13 mouse cellular contexts compared by ENCODE assay signal in the genomic region with DNA sequence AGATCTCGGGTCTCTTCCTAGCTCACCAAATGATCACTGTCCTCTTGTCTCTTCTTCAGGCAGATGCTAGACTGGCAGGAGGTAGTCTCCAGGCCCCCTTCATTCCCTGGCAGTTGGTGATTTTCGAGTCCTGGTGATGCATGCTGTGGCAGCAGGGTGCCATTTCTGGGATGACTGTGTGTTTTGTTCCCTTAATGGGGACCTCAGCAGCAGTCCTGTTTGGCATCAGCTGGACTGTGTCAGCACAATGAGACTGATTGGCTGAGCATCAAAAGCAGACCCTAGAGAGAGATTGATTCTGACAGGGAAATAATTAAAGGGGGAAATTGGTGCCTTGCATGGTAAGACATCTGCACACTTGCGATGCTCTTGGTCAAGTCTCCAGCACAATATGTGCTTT. TPM values are rescaled to one million over a fixed set of nuclear protein-coding genes. Genes with fewer than 3 reads are reported as not detected.
DNase-seq lines count a peak whose midpoint lies in the region; ATAC-seq and TF ChIP-seq lines count a peak whose summit lies in the region.
"Had no signal": no experiment of that assay in that cellular context is flagged by ENCODE, and none has a peak within 500 bp of the region (broad histone marks: within the 10 kb centered on the region; RNA-seq: fewer than 3 reads in every experiment).

No protein-coding gene starts in this region.

- H3K9me3 ChIP-seq in hindbrain, embryonic 11.5 days (ENCODE audit: control insufficient read depth, low read length) = no peaks in the 10 kb centered on the region
- no peaks in the 10 kb centered on the region for H3K9me3 ChIP-seq in midbrain, embryonic 15.5 days
- H3K9me3 ChIP-seq: limb, embryonic 10.5 days; lung, embryonic 15.5 days had no signal

- intact Hi-C loops in heart, postnatal 14 days (cut with DNase I) = no loop called here
- intact Hi-C loops in heart, adult 2 months (cut with DNase I) = no loop called here

- no peak for TF ChIP-seq POLR2A in heart, adult 2 months (IDR thresholded peaks at IDR 0.05; ENCODE audit: insufficient read depth, low read depth, low read length)

- TF ChIP-seq EP300 in heart, adult 2 months (IDR thresholded peaks at IDR 0.05; ENCODE audit: insufficient read depth, low read depth, low read length) = no peak

- 0 out of 2 replicates have a peak, but pooled peaks cover 2% of the 10 kb centered on the region for H3K27me3 ChIP-seq in hindbrain, embryonic 11.5 days (ENCODE audit: control insufficient read depth, insufficient read depth, low read length)
- no peaks in the 10 kb centered on the region for H3K27me3 ChIP-seq in midbrain, embryonic 15.5 days (replicated peaks)
- H3K27me3 ChIP-seq in heart, adult 2 months (ENCODE audit: control insufficient read depth, insufficient read depth, low read length) = no peaks in the 10 kb centered on the region
- H3K27me3 ChIP-seq: lung, embryonic 15.5 days had no signal

- H3K4me2 ChIP-seq in hindbrain, embryonic 11.5 days (replicated peaks; ENCODE audit: low read depth, low read length) = no peak overlapping the region
- no peak overlapping the region for H3K4me2 ChIP-seq in midbrain, embryonic 15.5 days
- H3K4me2 ChIP-seq: lung, embryonic 15.5 days had no signal

- peak overlapping the region; percentile 47 for H3K27ac ChIP-seq in hindbrain, embryonic 11.5 days (ENCODE audit: low read depth, low read length)
- H3K27ac ChIP-seq in midbrain, embryonic 15.5 days = peak overlapping the region; percentile 13; the same call in 1 of the 2 replicates
- H3K27ac ChIP-seq in heart, adult 2 months = no peak overlapping the region
- H3K27ac ChIP-seq: limb, embryonic 10.5 days; lung, embryonic 15.5 days had no signal

- no peak for TF ChIP-seq CTCF in heart, adult 2 months (IDR thresholded peaks at IDR 0.05)

- DNase-seq in cerebellum, adult 9-10 months = peak; percentile 1
- DNase-seq in embryo, embryonic 10.5 days (ENCODE audit: low spot score) = peak; percentile 52
- DNase-seq in hindbrain, embryonic 11.5 days (ENCODE audit: low spot score) = peak; percentile 57
- no peak for DNase-seq in heart, postnatal 14 days
- DNase-seq in spleen, adult 18-20 months = no peak
- no peak for DNase-seq in heart, adult 2 months
- DNase-seq: adrenal gland, postnatal 14 days; gastrocnemius, postnatal 36 days had no signal

- ATAC-seq in cerebellum, adult (ENCODE audit: insufficient number of reproducible peaks, low FRiP score, low TSS enrichment) = no peak
- ATAC-seq in hindbrain, embryonic 11.5 days (ENCODE audit: low FRiP score) = peak; percentile 92
- peak; percentile 81 for ATAC-seq in midbrain, embryonic 15.5 days (replicated peaks)

- 25% methylated on average over 3 of the region's 3 CpGs for WGBS in hindbrain, embryonic 11.5 days
- 11% methylated on average over 3 of the region's 3 CpGs for WGBS in midbrain, embryonic 15.5 days
- 83% methylated on average over 3 of the region's 3 CpGs for WGBS in heart, adult 2 months

- no peaks in the 10 kb centered on the region for H3K36me3 ChIP-seq in hindbrain, embryonic 11.5 days (ENCODE audit: control insufficient read depth, insufficient read depth, low read length)
- no peaks in the 10 kb centered on the region for H3K36me3 ChIP-seq in midbrain, embryonic 15.5 days (replicated peaks)
- no peaks in the 10 kb centered on the region for H3K36me3 ChIP-seq in heart, adult 2 months (ENCODE audit: control insufficient read depth, insufficient read depth, low read length)
- H3K36me3 ChIP-seq: G1E; limb, embryonic 10.5 days; lung, embryonic 15.5 days had no signal

- H3K79me2 ChIP-seq in heart, adult 2 months (replicated peaks; ENCODE audit: control insufficient read depth, insufficient read depth, low read length) = no peaks in the 10 kb centered on the region

- no peak overlapping the region for H3K9ac ChIP-seq in hindbrain, embryonic 11.5 days (ENCODE audit: low read depth, low read length)
- H3K9ac ChIP-seq in midbrain, embryonic 15.5 days = no peak overlapping the region
- H3K9ac ChIP-seq in heart, adult 2 months (ENCODE audit: low read depth, low read length) = no peak overlapping the region
- H3K9ac ChIP-seq: lung, embryonic 15.5 days had no signal

- no peaks in the 10 kb centered on the region for H3K4me1 ChIP-seq in hindbrain, embryonic 11.5 days (replicated peaks; ENCODE audit: control insufficient read depth, insufficient read depth, low read length)
- peaks cover 18% of the 10 kb centered on the region; the same call in 1 of the 2 replicates for H3K4me1 ChIP-seq in midbrain, embryonic 15.5 days
- no peaks in the 10 kb centered on the region for H3K4me1 ChIP-seq in heart, adult 2 months (ENCODE audit: control insufficient read depth, insufficient read depth, low read length)
- H3K4me1 ChIP-seq: limb, embryonic 10.5 days; lung, embryonic 15.5 days had no signal

- no peak overlapping the region for H3K4me3 ChIP-seq in hindbrain, embryonic 11.5 days (ENCODE audit: low read depth, low read length)
- no peak overlapping the region for H3K4me3 ChIP-seq in midbrain, embryonic 15.5 days
- no peak overlapping the region for H3K4me3 ChIP-seq in heart, adult 2 months
- H3K4me3 ChIP-seq: limb, embryonic 10.5 days; lung, embryonic 15.5 days had no signal

RNA-seq across cellular contexts. Expression of gene Sorbs2, which starts 50.3 kb away (rescaled TPM):
- 54.9 and 66.1 TPM in 2 replicates for polyA plus RNA-seq in hindbrain, embryonic 11.5 days (2014; fragmentation: Nextera tagmentation; extraction: Ambion mirVana)
- polyA plus RNA-seq in midbrain, embryonic 15.5 days (2015; fragmentation: Nextera tagmentation; extraction: Ambion mirVana) = 56.8 and 65.1 TPM in 2 replicates
- 100 to 1,000 TPM; 476 to 536 TPM for total RNA-seq in heart, postnatal 14 days (2021)
- total RNA-seq in heart, adult 2 months (2021) = 100 to 1,000 TPM; 506 to 581 TPM
- polyA plus RNA-seq in heart, adult 2 months (2012; rRNA removed) = 233 and 319 TPM in 2 replicates
- polyA plus RNA-seq: G1E had no signal

Comparison
In these comparisons a context has a peak if more than half of its experiments do, and no peak if none do; other contexts are left out.
1. DNase-seq: peak in cerebellum, adult 9-10 months (single experiment), embryo, embryonic 10.5 days (single experiment) and hindbrain, embryonic 11.5 days (single experiment); none in heart, postnatal 14 days (0 of 2), spleen, adult 18-20 months (0 of 2) and heart, adult 2 months (0 of 2).